Mouse (Mus musculus) olfactory bulb, adult 2 months (tissue): ENCODE measurements around the gene Dock2.

Source experiments
- CTCF ChIP-seq: fragments of 200-500 bp; IDR thresholded peaks from 2 replicates; pipeline ENCODE4 v1.5.1; 2012; ENCODE audit warnings: low read depth, mild to moderate bottlenecking, low read length, moderate library complexity; ENCODE audit not compliant: insufficient read depth
- POLR2A ChIP-seq: fragments of 200-500 bp; IDR thresholded peaks from 2 replicates; pipeline ENCODE4 v1.6.1; 2012; ENCODE audit warnings: mild to moderate bottlenecking, low read depth, low read length, moderate library complexity; ENCODE audit not compliant: insufficient read depth

GRCm38 (mm10) chr11:34773304-34773895 lies 10.3 kb downstream of the Dock2 start:
- no peak for TF ChIP-seq CTCF
- TF ChIP-seq POLR2A, result no peak
